Mouse (Mus musculus) testis, adult 2 months (tissue): Measurements from ENCODE around the gene AU022252.

Source experiments
- CTCF ChIP-seq: fragments of 200-500 bp; IDR thresholded peaks from 2 replicates; pipeline ENCODE4 v1.5.1; 2012; ENCODE audit warnings: low read depth, mild to moderate bottlenecking, inconsistent platforms, low read length, moderate library complexity; ENCODE audit not compliant: control insufficient read depth, insufficient read depth, insufficient replicate concordance
- POLR2A ChIP-seq: fragments of 200-500 bp; IDR thresholded peaks from 2 replicates; pipeline ENCODE4 v1.6.1; 2012; ENCODE audit warnings: low read depth, mild to moderate bottlenecking, inconsistent platforms, low read length, moderate library complexity; ENCODE audit not compliant: control insufficient read depth

- TF ChIP-seq POLR2A (no peak), CTCF (no peak)
Measured at GRCm38 (mm10) chr4:119177702-119178101, 54.8 kb downstream of the AU022252 start.
